Mouse (Mus musculus) stomach, postnatal 0 days (tissue): Measurements from ENCODE around the gene Gnaz. TPM values are rescaled to one million over a fixed set of nuclear protein-coding genes. Genes with fewer than 3 reads are reported as not detected.
A peak's percentile ranks its signal among the peaks of the same experiment; 100 is the strongest.

Experiments used
- ATAC-seq: fragments of 200-750 bp; cut with Nextera tagmentation; 2 replicates; pipeline ENCODE4 v1.8.0; 2017; ENCODE audit not compliant: low FRiP score, low TSS enrichment
- DNase-seq: peaks from one replicate; pipeline ENCODE4 v3.0.0-alpha.2; 2016; ENCODE audit warnings: low spot score
- H3K27ac ChIP-seq: fragments of 300-500 bp; sonication (generic); replicated peaks from 2 replicates; pipeline ENCODE4 v1.5.1; 2014; ENCODE audit warnings: mild to moderate bottlenecking, control low read depth
- H3K27me3 ChIP-seq: fragments of 300-500 bp; sonication (generic); 2 replicates; pipeline ENCODE4 v1.6.1; 2014; ENCODE audit warnings: low read length; ENCODE audit not compliant: control insufficient read depth, insufficient read depth
- H3K36me3 ChIP-seq: fragments of 300-500 bp; sonication (generic); 2 replicates; pipeline ENCODE4 v1.6.1; 2014; ENCODE audit warnings: low read length, mixed read lengths; ENCODE audit not compliant: control insufficient read depth, insufficient read depth
- H3K4me1 ChIP-seq: fragments of 300-500 bp; sonication (generic); replicated peaks from 2 replicates; pipeline ENCODE4 v1.6.1; 2014; ENCODE audit warnings: antibody characterized with exemption; ENCODE audit not compliant: control insufficient read depth, insufficient read depth
- H3K4me2 ChIP-seq: fragments of 300-500 bp; sonication (generic); replicated peaks from 2 replicates; pipeline ENCODE4 v1.6.1; 2014; ENCODE audit warnings: low read depth, mild to moderate bottlenecking, control low read depth, moderate library complexity
- H3K4me3 ChIP-seq: fragments of 300-500 bp; sonication (generic); 2 replicates; pipeline ENCODE4 v1.5.1; 2014; ENCODE audit warnings: low read depth, low read length, control low read depth
- H3K9ac ChIP-seq: fragments of 300-500 bp; sonication (generic); 2 replicates; pipeline ENCODE4 v1.6.1; 2014; ENCODE audit warnings: mild to moderate bottlenecking, low read length, control low read depth, mixed read lengths
- H3K9me3 ChIP-seq: fragments of 300-500 bp; sonication (generic); 2 replicates; pipeline ENCODE4 v1.6.1; 2016; ENCODE audit warnings: low read length; ENCODE audit not compliant: control insufficient read depth
- CTCF ChIP-seq: IDR thresholded peaks from 2 replicates; pipeline ENCODE4 v1.5.1; 2016; ENCODE audit warnings: antibody characterized with exemption, low read depth, mild to moderate bottlenecking, moderate library complexity
- EP300 ChIP-seq: optimal IDR thresholded peaks from 2 replicates; pipeline ENCODE3; 2016; ENCODE audit warnings: antibody characterized with exemption
- WGBS: fragments of 180-500 bp; shearing (Covaris S2); extraction: QIAGEN DNeasy Blood & Tissue Kit; methylation state at CpG from one replicate; pipeline ENCODE4 v1.1.7; 2014; 5-methylcytosine and 5-hydroxymethylcytosine counted together
- polyA plus RNA-seq: library from polyadenylated mRNA; unstranded; fragments of >200 nt; fragmentation: Nextera tagmentation; extraction: Ambion mirVana; gene quantifications from 2 replicates; pipeline ENCODE4 v1.2.1, GENCODE M21; 2015

The Gnaz gene
- polyA plus RNA-seq, 1 experiment from 2014 or later, result 3.4 TPM

- no peak overlapping the region for H3K9ac ChIP-seq
- TF ChIP-seq CTCF (no peak), EP300 (no peak)
- no peak overlapping the region for H3K27ac ChIP-seq
- H3K4me3 ChIP-seq, result no peak overlapping the region
- no peaks in the 10 kb centered on the region for H3K36me3 ChIP-seq
- H3K9me3 ChIP-seq, result no peaks in the 10 kb centered on the region
- H3K4me2 ChIP-seq, result no peak overlapping the region
- no peak for DNase-seq
- H3K4me1 ChIP-seq, result no peaks in the 10 kb centered on the region
- H3K27me3 ChIP-seq, result no peaks in the 10 kb centered on the region
- ATAC-seq, result no peak
- WGBS, result 52% methylated on average over 7 of the region's 7 CpGs
Observed at GRCm38 (mm10) chr10:74975626-74976025, 8.6 kb downstream of the Gnaz start.

- no peaks in the 10 kb centered on the region for H3K9me3 ChIP-seq
- DNase-seq, result no peak
- no peak overlapping the region for H3K27ac ChIP-seq
- H3K4me1 ChIP-seq, result no peaks in the 10 kb centered on the region
- no peak overlapping the region for H3K9ac ChIP-seq
- no peak overlapping the region for H3K4me2 ChIP-seq
- no peaks in the 10 kb centered on the region for H3K36me3 ChIP-seq
- H3K4me3 ChIP-seq, result no peak overlapping the region
- TF ChIP-seq EP300 (no peak), CTCF (no peak)
- ATAC-seq, result no peak
- H3K27me3 ChIP-seq, result no peaks in the 10 kb centered on the region
- 73% methylated on average over 7 of the region's 7 CpGs for WGBS
Observed at GRCm38 (mm10) chr10:74976429-74976828, 9.5 kb downstream of the Gnaz start.

GRCm38 (mm10) chr10:74978056-74978455 is 11.1 kb downstream of the Gnaz start:
- Histone ChIP-seq H3K4me2 (no peak overlapping the region), H3K9ac (no peak overlapping the region), H3K27me3 (no peaks in the 10 kb centered on the region), H3K4me3 (no peak overlapping the region), H3K36me3 (no peaks in the 10 kb centered on the region), H3K9me3 (no peaks in the 10 kb centered on the region), H3K27ac (no peak overlapping the region), H3K4me1 (no peaks in the 10 kb centered on the region)
- 76% methylated on average over 4 of the region's 4 CpGs for WGBS
- ATAC-seq (no peak), DNase-seq (no peak)
- TF ChIP-seq EP300 (no peak), CTCF (no peak)

GRCm38 (mm10) chr10:74981159-74981558 is 14.2 kb downstream of the Gnaz start:
- WGBS, result 90% methylated on average over 12 of the region's 12 CpGs
- no peak overlapping the region for H3K9ac ChIP-seq
- ATAC-seq (no peak), DNase-seq (no peak)
- no peaks in the 10 kb centered on the region for H3K9me3 ChIP-seq
- no peaks in the 10 kb centered on the region for H3K4me1 ChIP-seq
- H3K4me2 ChIP-seq, result no peak overlapping the region
- no peak overlapping the region for H3K4me3 ChIP-seq
- no peak overlapping the region for H3K27ac ChIP-seq
- no peaks in the 10 kb centered on the region for H3K36me3 ChIP-seq
- TF ChIP-seq CTCF (no peak), EP300 (no peak)
- no peaks in the 10 kb centered on the region for H3K27me3 ChIP-seq

- no peaks in the 10 kb centered on the region for H3K9me3 ChIP-seq
- no peak for ATAC-seq
Observed at GRCm38 (mm10) chr10:74983176-74983575, 16.2 kb downstream of the Gnaz start.

GRCm38 (mm10) chr10:74987698-74988470 is 20.9 kb downstream of the Gnaz start:
- H3K4me3 ChIP-seq, result no peak overlapping the region
- H3K27me3 ChIP-seq, result no peaks in the 10 kb centered on the region
- no peak overlapping the region for H3K4me2 ChIP-seq
- DNase-seq, result peak; percentile 30
- TF ChIP-seq CTCF (no peak), EP300 (no peak)
- no peaks in the 10 kb centered on the region for H3K36me3 ChIP-seq
- no peak overlapping the region for H3K9ac ChIP-seq
- H3K9me3 ChIP-seq, result no peaks in the 10 kb centered on the region
- WGBS, result 49% methylated on average over 14 of the region's 14 CpGs
- ATAC-seq, result peak; percentile 45; the same call in 1 of the 2 replicates
- H3K4me1 ChIP-seq, result no peaks in the 10 kb centered on the region
- no peak overlapping the region for H3K27ac ChIP-seq

More at GRCm38 (mm10) chr10:74983176-74983575, 16.2 kb downstream of the Gnaz start:
- Histone ChIP-seq H3K27me3 (no peaks in the 10 kb centered on the region), H3K4me1 (no peaks in the 10 kb centered on the region), H3K27ac (no peak overlapping the region), H3K4me3 (no peak overlapping the region), H3K4me2 (no peak overlapping the region), H3K36me3 (no peaks in the 10 kb centered on the region), H3K9ac (no peak overlapping the region)
- 0 out of 2 replicates have a peak, but pooled peaks have one; percentile 7 for TF ChIP-seq CTCF
- TF ChIP-seq EP300, result no peak
- no peak for DNase-seq
- 73% methylated on average over 8 of the region's 8 CpGs for WGBS
